Mouse (Mus musculus) megakaryocyte progenitor cell, adult 5-6 weeks (primary cell): ENCODE results near the gene Ddx46. TPM values are rescaled to one million over a fixed set of nuclear protein-coding genes. Genes with fewer than 3 reads are reported as not detected.
"Not testable (repeated sequence)": the region's sequence is repeated elsewhere in the genome, so short reads cannot be mapped to it uniquely, and the experiment has no call there.

Experiments used
- ATAC-seq: replicated peaks from 2 replicates; pipeline ENCODE4 v1.8.0; 2016; ENCODE audit warnings: mild to moderate bottlenecking, moderate TSS enrichment, inconsistent platforms; ENCODE audit not compliant: poor library complexity
- total RNA-seq, 2 experiments: library from RNA; stranded (forward) in 1 of 2; stranded (reverse) in 1 of 2; fragments of 157-497, 149-512 nt in 1 of 2; fragments of 200-1000 nt in 1 of 2; gene quantifications; 2 replicates each; pipeline versions ENCODE4 v1.2.3 to v1.2.4; 2015 to 2017

Ddx46 gene
- total RNA-seq, 2 experiments from 2014 or later = 76.8 to 79.0 TPM

- ATAC-seq = no peak
Measured at GRCm38 (mm10) chr13:55636185-55636983, 1.6 kb downstream of the Ddx46 start.

- peak; percentile 97 for ATAC-seq
Measured at GRCm38 (mm10) chr13:55640480-55640879, 5.7 kb downstream of the Ddx46 start.

- ATAC-seq = peak; percentile 87
Measured at GRCm38 (mm10) chr13:55644525-55644924, 9.7 kb downstream of the Ddx46 start.

- ATAC-seq = no peak
Measured at GRCm38 (mm10) chr13:55650098-55650497, 15.3 kb downstream of the Ddx46 start.

GRCm38 (mm10) chr13:55650980-55651379, 16.2 kb downstream of the Ddx46 start:
- no peak for ATAC-seq

- peak; percentile 70; the same call in 1 of the 2 replicates for ATAC-seq
Measured at GRCm38 (mm10) chr13:55668550-55668949, 33.7 kb downstream of the Ddx46 start.

- no peak for ATAC-seq
Measured at GRCm38 (mm10) chr13:55672711-55673110, 37.9 kb downstream of the Ddx46 start.

GRCm38 (mm10) chr13:55677364-55677763, 42.5 kb downstream of the Ddx46 start:
- ATAC-seq = no peak

- ATAC-seq = no peak
Measured at GRCm38 (mm10) chr13:55682201-55682600, 47.4 kb downstream of the Ddx46 start.

GRCm38 (mm10) chr13:55683581-55683980, 48.8 kb downstream of the Ddx46 start:
- no peak for ATAC-seq

- ATAC-seq = no peak
Measured at GRCm38 (mm10) chr13:55686107-55686633, 51.3 kb downstream of the Ddx46 start.

GRCm38 (mm10) chr13:55687927-55688602, 53.2 kb downstream of the Ddx46 start:
- ATAC-seq = no peak

- peak; percentile 87 for ATAC-seq
Measured at GRCm38 (mm10) chr13:55692535-55693242, 57.9 kb downstream of the Ddx46 start, which contains the start of gene B230219D22Rik. B230219D22Rik (plus strand) TSS chr13:55693124.

GRCm38 (mm10) chr13:55693243-55693721, 58.5 kb downstream of the Ddx46 start:
- ATAC-seq = peak; percentile 30; the same call in 1 of the 2 replicates

- ATAC-seq = no peak
Measured at GRCm38 (mm10) chr13:55694110-55694509, 59.3 kb downstream of the Ddx46 start.

- not testable (repeated sequence) for ATAC-seq
Measured at GRCm38 (mm10) chr13:55695989-55696388, 61.2 kb downstream of the Ddx46 start.

- ATAC-seq = no peak
Measured at GRCm38 (mm10) chr13:55704301-55704700, 69.5 kb downstream of the Ddx46 start.

- no peak for ATAC-seq
Measured at GRCm38 (mm10) chr13:55712846-55713245, 78.0 kb downstream of the Ddx46 start.

GRCm38 (mm10) chr13:55714501-55715166, 79.8 kb downstream of the Ddx46 start, which contains the start of gene Txndc15:
Txndc15 (plus strand) TSS chr13:55714650.
- ATAC-seq = peak; percentile 99

- ATAC-seq = peak; percentile 3; the same call in 1 of the 2 replicates
Measured at GRCm38 (mm10) chr13:55715167-55715512, 80.3 kb downstream of the Ddx46 start.
